Mouse (Mus musculus) midbrain, embryonic 16.5 days (tissue): Measurements from ENCODE around the gene Gm47995. TPM values are rescaled to one million over a fixed set of nuclear protein-coding genes. Genes with fewer than 3 reads are reported as not detected.

Experiments used
- ATAC-seq: fragments of 200-750 bp; cut with Nextera tagmentation; 2 replicates; pipeline ENCODE4 v1.8.0; 2017; ENCODE audit warnings: moderate TSS enrichment
- H3K27ac ChIP-seq: fragments of 300-500 bp; sonication (generic); 2 replicates; pipeline ENCODE4 v1.5.1; 2014; ENCODE audit warnings: mild to moderate bottlenecking, low read length, mixed read lengths
- H3K27me3 ChIP-seq: fragments of 300-500 bp; sonication (generic); 2 replicates; pipeline ENCODE4 v1.6.1; 2014; ENCODE audit warnings: low read depth, low read length, mixed read lengths; ENCODE audit not compliant: control insufficient read depth, insufficient read depth
- H3K36me3 ChIP-seq: fragments of 300-500 bp; sonication (generic); 2 replicates; pipeline ENCODE4 v1.6.1; 2014; ENCODE audit warnings: mild to moderate bottlenecking, low read length, moderate library complexity, mixed read lengths; ENCODE audit not compliant: control insufficient read depth, insufficient read depth
- H3K4me1 ChIP-seq: fragments of 300-500 bp; sonication (generic); 2 replicates; pipeline ENCODE4 v1.6.1; 2014; ENCODE audit warnings: mild to moderate bottlenecking, low read length, mixed read lengths; ENCODE audit not compliant: control insufficient read depth, insufficient read depth
- H3K4me2 ChIP-seq: fragments of 300-500 bp; sonication (generic); 2 replicates; pipeline ENCODE4 v1.6.1; 2014; ENCODE audit warnings: mild to moderate bottlenecking, low read length, mixed read lengths
- H3K4me3 ChIP-seq: fragments of 300-500 bp; sonication (generic); 2 replicates; pipeline ENCODE4 v1.5.1; 2014; ENCODE audit warnings: low read depth, mild to moderate bottlenecking, low read length, moderate library complexity, mixed read lengths
- H3K9ac ChIP-seq: fragments of 300-500 bp; sonication (generic); 2 replicates; pipeline ENCODE4 v1.6.1; 2014; ENCODE audit warnings: low read depth, low read length, mixed read lengths
- H3K9me3 ChIP-seq: fragments of 300-500 bp; sonication (generic); replicated peaks from 2 replicates; pipeline ENCODE4 v1.6.1; 2014; ENCODE audit warnings: mild to moderate bottlenecking, low read length, mixed read lengths; ENCODE audit not compliant: control insufficient read depth, poor library complexity, severe bottlenecking
- WGBS: fragments of 180-500 bp; shearing (Covaris S2); extraction: QIAGEN DNeasy Blood & Tissue Kit; methylation state at CpG from one replicate; pipeline ENCODE4 v1.1.7; 2014; 5-methylcytosine and 5-hydroxymethylcytosine counted together
- polyA plus RNA-seq: library from polyadenylated mRNA; unstranded; fragments of >200 nt; fragmentation: Nextera tagmentation; extraction: Ambion mirVana; gene quantifications from 2 replicates; pipeline ENCODE4 v1.2.1, GENCODE M21; 2015

The Gm47995 gene
- polyA plus RNA-seq, 1 experiment from 2014 or later: not detected

DNA sequence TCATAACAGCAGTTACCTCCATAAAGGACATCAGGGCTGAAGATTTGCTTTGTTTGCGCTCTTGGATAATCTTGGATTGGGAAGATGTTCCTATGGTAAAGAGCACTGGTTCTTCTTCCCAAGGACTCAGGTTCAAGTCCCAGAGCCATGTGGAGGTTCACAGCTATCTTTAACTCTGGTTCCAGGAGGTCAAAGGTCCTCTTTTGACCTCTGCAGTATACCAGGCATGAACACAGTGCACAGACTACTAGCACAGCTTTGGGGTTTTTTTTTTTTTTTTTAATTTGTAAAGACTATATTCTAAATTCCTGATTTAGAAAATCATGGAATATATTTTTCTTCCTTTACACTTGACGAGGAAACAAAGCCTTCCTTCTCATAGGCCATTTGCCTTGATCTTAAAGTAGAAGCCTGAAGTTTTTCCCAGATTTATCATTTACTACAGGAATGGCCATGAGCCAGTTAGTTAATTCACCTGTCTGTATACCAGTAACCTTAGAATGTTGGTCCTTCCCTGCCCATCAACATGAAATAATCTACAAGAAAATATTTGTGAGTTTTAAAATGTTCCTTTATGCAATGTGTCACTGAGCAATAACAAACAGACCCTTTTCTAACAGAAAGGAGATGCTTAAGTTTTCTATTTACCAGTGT lies 39.3 kb upstream of the Gm47995 start:
- Histone ChIP-seq H3K9me3 (no peaks in the 10 kb centered on the region), H3K36me3 (no peaks in the 10 kb centered on the region), H3K27ac (no peak overlapping the region), H3K4me2 (no peak overlapping the region), H3K27me3 (no peaks in the 10 kb centered on the region), H3K9ac (no peak overlapping the region), H3K4me3 (no peak overlapping the region), H3K4me1 (0 out of 2 replicates have a peak, but pooled peaks cover 2% of the 10 kb centered on the region)
- WGBS: 93% methylated on average over 2 of the region's 2 CpGs
- no peak for ATAC-seq

GRCm38 (mm10) chr1:151166031-151166430 lies 32.2 kb upstream of the Gm47995 start:
- H3K4me3 ChIP-seq: no peak overlapping the region
- no peak overlapping the region for H3K27ac ChIP-seq
- 32% methylated on average over 8 of the region's 8 CpGs for WGBS
- H3K36me3 ChIP-seq: no peaks in the 10 kb centered on the region
- peaks cover 18% of the 10 kb centered on the region for H3K4me1 ChIP-seq
- ATAC-seq: no peak
- H3K4me2 ChIP-seq: no peak overlapping the region
- H3K9me3 ChIP-seq: no peaks in the 10 kb centered on the region
- no peaks in the 10 kb centered on the region for H3K27me3 ChIP-seq
- no peak overlapping the region for H3K9ac ChIP-seq

GRCm38 (mm10) chr1:151167297-151168047 lies 30.8 kb upstream of the Gm47995 start:
- no peaks in the 10 kb centered on the region for H3K9me3 ChIP-seq
- peak overlapping the region; percentile 48 for H3K27ac ChIP-seq
- H3K36me3 ChIP-seq: no peaks in the 10 kb centered on the region

DNA sequence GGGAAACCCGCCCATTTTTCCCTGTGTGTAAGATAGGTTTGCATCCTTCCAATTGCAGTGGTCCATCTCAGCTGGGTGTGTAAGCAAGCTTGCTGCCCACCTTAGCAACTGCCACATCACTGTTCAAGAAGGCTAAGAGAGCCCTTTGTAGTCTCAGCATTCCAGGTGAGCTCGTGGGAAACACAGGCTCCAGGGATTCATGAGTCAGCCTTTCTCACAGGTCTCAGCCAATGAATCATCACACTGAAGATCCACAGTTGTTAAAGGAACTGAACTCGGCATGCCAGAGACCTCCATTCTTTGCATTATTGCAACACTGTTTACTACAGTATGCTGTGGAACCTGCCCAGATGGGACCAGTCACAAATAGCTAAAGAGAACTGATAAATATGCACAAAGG lies 29.6 kb upstream of the Gm47995 start:
- Histone ChIP-seq H3K27me3 (no peaks in the 10 kb centered on the region), H3K27ac (no peak overlapping the region), H3K4me1 (peaks cover 18% of the 10 kb centered on the region), H3K4me3 (no peak overlapping the region), H3K36me3 (no peaks in the 10 kb centered on the region), H3K9me3 (no peaks in the 10 kb centered on the region), H3K9ac (no peak overlapping the region), H3K4me2 (no peak overlapping the region)
- 76% methylated on average over 3 of the region's 3 CpGs for WGBS
- no peak for ATAC-seq

More at GRCm38 (mm10) chr1:151167297-151168047, 30.8 kb upstream of the Gm47995 start:
- Histone ChIP-seq H3K27me3 (no peaks in the 10 kb centered on the region), H3K4me2 (0 out of 2 replicates have a peak overlapping the region, but pooled peaks have one; percentile 3), H3K9ac (no peak overlapping the region), H3K4me3 (no peak overlapping the region), H3K4me1 (peaks cover 18% of the 10 kb centered on the region)
- WGBS: 12% methylated on average over 12 of the region's 12 CpGs
- peak; percentile 90 for ATAC-seq

- 85% methylated on average over 2 of the region's 2 CpGs for whole genome bisulfite sequencing
- H3K4me2 ChIP-seq: no peak overlapping the region
- H3K4me3 ChIP-seq: no peak overlapping the region
- no peaks in the 10 kb centered on the region for H3K36me3 ChIP-seq
- H3K27ac ChIP-seq: no peak overlapping the region
- no peaks in the 10 kb centered on the region for H3K27me3 ChIP-seq
- H3K9me3 ChIP-seq: no peaks in the 10 kb centered on the region
- peaks cover 15% of the 10 kb centered on the region for H3K4me1 ChIP-seq
- H3K9ac ChIP-seq: no peak overlapping the region
- no peak for ATAC-seq
Measured at GRCm38 (mm10) chr1:151171572-151172461, 26.4 kb upstream of the Gm47995 start.

DNA sequence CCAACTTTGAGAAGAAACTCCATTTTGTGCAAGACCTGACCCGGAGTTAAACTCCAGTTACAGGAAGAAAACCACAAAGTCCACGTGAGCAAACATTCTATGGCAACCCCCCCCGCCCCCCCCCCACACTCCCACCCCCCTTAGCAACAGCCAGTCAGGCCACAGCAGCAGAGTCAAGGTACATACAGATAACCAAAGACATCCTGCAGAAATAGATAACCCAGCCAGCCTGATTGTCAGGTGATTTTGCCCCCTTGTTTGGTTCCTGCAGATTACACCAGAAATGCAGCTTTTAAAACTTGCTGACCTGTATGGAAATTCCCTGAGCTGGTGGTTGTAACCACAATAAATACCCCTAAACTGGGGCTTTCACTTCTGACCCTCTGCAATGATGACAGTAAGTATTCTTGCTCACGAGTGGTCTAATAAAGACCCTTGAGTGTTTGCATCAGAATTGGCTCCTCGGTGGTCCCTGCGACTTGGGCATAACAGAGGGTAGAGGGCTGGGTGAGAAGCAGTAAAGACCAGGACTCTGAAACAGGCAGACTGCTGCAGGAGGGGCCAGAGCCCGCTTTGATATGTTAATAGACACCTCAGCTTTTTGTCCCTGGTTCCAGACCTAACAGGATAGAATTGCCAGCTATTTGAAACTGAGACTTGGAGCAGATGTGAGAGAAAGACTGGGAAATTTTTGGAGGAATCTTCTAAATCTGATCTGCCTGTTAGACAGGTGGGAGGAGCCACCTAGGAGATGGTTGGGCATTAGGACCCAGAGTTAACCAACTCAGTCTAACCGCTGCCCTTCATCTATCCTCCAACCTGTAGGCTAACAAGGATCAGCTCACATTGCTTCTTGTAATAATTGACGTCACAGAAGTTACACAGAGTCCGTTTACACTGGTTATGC lies 21.0 kb upstream of the Gm47995 start:
- Histone ChIP-seq H3K4me3 (peak overlapping the region; percentile 35), H3K9me3 (no peaks in the 10 kb centered on the region), H3K36me3 (no peaks in the 10 kb centered on the region), H3K4me1 (peaks cover 7% of the 10 kb centered on the region), H3K27me3 (no peaks in the 10 kb centered on the region), H3K4me2 (peak overlapping the region; percentile 58), H3K27ac (no peak overlapping the region), H3K9ac (0 out of 2 replicates have a peak overlapping the region, but pooled peaks have one; percentile 34)
- WGBS: 4% methylated on average over 10 of the region's 10 CpGs
- ATAC-seq: peak; percentile 93

DNA sequence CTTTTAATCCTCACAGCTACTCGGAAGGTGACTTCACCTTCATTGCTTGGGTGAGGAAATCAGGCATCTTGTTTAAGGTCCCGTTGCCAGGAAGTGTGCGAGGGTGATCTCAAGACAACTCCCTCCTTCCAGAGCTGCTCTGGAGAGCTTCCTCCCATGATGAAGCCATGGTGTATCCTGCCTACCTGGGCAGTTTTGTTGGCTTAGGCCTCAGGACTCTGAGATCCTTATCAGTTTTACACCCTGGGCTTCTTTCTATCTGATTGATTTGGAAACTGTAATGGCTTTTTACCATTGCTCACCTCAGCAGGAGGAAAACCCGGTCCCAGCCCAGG lies 20.3 kb upstream of the Gm47995 start:
- ATAC-seq: peak; percentile 46; the same call in 1 of the 2 replicates
- Histone ChIP-seq H3K9me3 (no peaks in the 10 kb centered on the region), H3K9ac (0 out of 2 replicates have a peak overlapping the region, but pooled peaks have one; percentile 34), H3K4me3 (peak overlapping the region; percentile 35), H3K27me3 (no peaks in the 10 kb centered on the region), H3K4me2 (peak overlapping the region; percentile 58), H3K36me3 (no peaks in the 10 kb centered on the region), H3K27ac (0 out of 2 replicates have a peak overlapping the region, but pooled peaks have one; percentile 9), H3K4me1 (peaks cover 7% of the 10 kb centered on the region)
- 10% methylated on average over 4 of the region's 4 CpGs for WGBS

DNA sequence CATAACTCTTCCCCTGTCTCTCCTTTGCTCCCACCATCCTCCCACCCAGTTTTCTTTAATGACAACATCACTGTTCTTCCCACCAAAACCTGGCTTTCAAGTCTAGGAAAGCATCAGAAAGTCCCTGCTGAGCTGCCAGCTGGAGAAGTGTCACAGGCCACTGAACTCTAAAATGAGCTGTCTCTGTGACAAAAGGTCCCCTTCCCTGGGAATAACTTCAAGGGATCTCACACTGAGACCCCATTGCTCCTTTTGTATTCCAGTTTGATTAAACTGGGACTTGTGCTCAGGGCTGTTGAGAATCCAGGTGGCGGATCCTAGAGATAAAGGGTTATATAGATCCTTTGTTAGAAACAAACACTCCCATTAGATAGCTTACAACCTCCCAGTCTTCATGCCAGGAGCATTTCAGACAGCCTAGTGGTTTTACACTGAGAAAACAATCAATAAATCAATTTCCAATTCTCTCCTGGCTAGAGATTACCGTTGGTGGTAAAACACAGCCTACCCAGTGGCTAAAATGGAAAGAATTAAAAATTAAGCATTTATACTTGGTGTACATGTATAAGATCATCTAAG lies 19.7 kb upstream of the Gm47995 start:
- H3K9me3 ChIP-seq: no peaks in the 10 kb centered on the region
- no peak overlapping the region for H3K27ac ChIP-seq
- no peaks in the 10 kb centered on the region for H3K36me3 ChIP-seq
- H3K4me2 ChIP-seq: no peak overlapping the region
- 18% methylated on average over 2 of the region's 2 CpGs for WGBS
- ATAC-seq: peak; percentile 28; the same call in 1 of the 2 replicates
- H3K9ac ChIP-seq: no peak overlapping the region
- H3K4me1 ChIP-seq: peaks cover 7% of the 10 kb centered on the region
- H3K27me3 ChIP-seq: no peaks in the 10 kb centered on the region
- H3K4me3 ChIP-seq: no peak overlapping the region
